In the genomic region with DNA sequence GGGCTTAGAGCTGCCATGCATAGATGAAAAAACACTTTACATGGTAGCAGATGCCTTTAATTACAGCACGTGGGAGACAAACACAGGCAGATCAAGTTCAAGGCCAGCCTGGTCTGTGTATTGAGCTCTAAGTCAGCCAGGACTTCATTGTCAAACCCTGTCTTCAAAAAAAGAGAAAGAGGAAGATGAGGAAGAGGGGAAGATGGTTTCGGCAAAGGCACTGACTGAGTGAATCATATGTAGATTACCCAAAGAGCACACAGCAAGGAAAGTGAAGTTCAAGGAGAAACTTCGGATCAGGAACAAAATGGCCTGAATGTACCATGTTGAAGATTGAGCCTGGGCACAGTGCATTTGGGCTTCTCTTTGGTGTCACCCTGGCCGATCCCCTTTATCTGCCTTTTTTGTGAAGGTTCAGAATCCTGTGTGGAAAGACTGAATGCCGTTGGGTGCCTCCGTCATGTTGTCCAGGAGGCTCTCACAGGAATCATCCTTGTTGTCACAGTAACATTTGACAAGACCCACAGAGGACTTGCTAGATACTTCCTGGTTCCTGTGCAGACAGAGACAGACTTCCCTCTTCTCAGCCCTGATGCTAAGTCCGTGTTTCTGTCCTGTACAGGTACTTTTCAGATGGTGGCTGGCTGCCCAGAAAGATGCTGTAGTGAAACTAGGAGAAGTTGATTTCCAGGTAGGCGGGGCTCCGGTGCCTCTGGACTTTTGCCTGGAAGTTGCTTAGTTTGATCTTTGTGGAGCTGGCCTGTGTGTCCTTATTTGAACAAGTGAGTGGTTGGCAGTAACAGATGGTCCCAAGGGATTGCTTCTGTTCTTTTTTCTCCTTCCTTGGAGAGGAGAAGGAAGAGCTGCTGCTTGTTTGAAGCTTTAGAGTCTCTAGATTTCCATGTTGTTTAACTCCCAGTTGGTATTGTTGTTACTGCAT, we compare ENCODE assay signal across 8 mouse cellular contexts.
DNase-seq lines count a peak whose midpoint lies in the region; ATAC-seq and TF ChIP-seq lines count a peak whose summit lies in the region.
"Had no signal": no experiment of that assay in that cellular context is flagged by ENCODE, and none has a peak within 500 bp of the region (broad histone marks: within the 10 kb centered on the region; RNA-seq: fewer than 3 reads in every experiment).

No protein-coding gene starts in this region.

- peaks cover 3% of the 10 kb centered on the region; the same call in 1 of the 2 replicates for H3K4me1 ChIP-seq in liver, postnatal 0 days (ENCODE audit: insufficient read depth)
- peaks cover 10% of the 10 kb centered on the region for H3K4me1 ChIP-seq in liver, embryonic 12.5 days
- H3K4me1 ChIP-seq in lung, adult 2 months (ENCODE audit: control insufficient read depth, insufficient read depth, low read length) = no peaks in the 10 kb centered on the region
- no peaks in the 10 kb centered on the region for H3K4me1 ChIP-seq in stomach, postnatal 0 days (replicated peaks; ENCODE audit: control insufficient read depth, insufficient read depth)
- 0 out of 2 replicates have a peak, but pooled peaks cover 5% of the 10 kb centered on the region for H3K4me1 ChIP-seq in forebrain, embryonic 15.5 days
- no peaks in the 10 kb centered on the region for H3K4me1 ChIP-seq in hindbrain, embryonic 16.5 days (ENCODE audit: control insufficient read depth, insufficient read depth, low read depth, low read length)

- 66% methylated on average over 9 of the region's 9 CpGs for WGBS in liver, postnatal 0 days (ENCODE audit: insufficient replicate concordance)
- WGBS in liver, embryonic 12.5 days (ENCODE audit: insufficient replicate concordance) = 70% methylated on average over 9 of the region's 9 CpGs
- 67% methylated on average over 9 of the region's 9 CpGs for WGBS in lung, adult 2 months
- 69% methylated on average over 9 of the region's 9 CpGs for WGBS in stomach, postnatal 0 days
- WGBS in forebrain, embryonic 15.5 days = 89% methylated on average over 9 of the region's 9 CpGs
- 89% methylated on average over 9 of the region's 9 CpGs for WGBS in hindbrain, embryonic 16.5 days

- no peak overlapping the region for H3K9ac ChIP-seq in liver, postnatal 0 days (replicated peaks)
- no peak overlapping the region for H3K9ac ChIP-seq in liver, embryonic 12.5 days
- no peak overlapping the region for H3K9ac ChIP-seq in stomach, postnatal 0 days (ENCODE audit: low read length)
- no peak overlapping the region for H3K9ac ChIP-seq in forebrain, embryonic 15.5 days (replicated peaks)
- no peak overlapping the region for H3K9ac ChIP-seq in hindbrain, embryonic 16.5 days (ENCODE audit: low read depth, low read length)

- TF ChIP-seq EP300 in liver, postnatal 0 days (IDR thresholded peaks at IDR 0.05; ENCODE audit: low read depth) = no peak
- no peak for TF ChIP-seq EP300 in stomach, postnatal 0 days (optimal IDR thresholded peaks at IDR 0.05)

- no peak overlapping the region for H3K4me3 ChIP-seq in liver, postnatal 0 days (ENCODE audit: low read depth, low read length)
- no peak overlapping the region for H3K4me3 ChIP-seq in liver, embryonic 12.5 days
- no peak overlapping the region for H3K4me3 ChIP-seq in lung, adult 2 months (replicated peaks; ENCODE audit: extremely low read depth, low read depth, low read length)
- no peak overlapping the region for H3K4me3 ChIP-seq in stomach, postnatal 0 days (ENCODE audit: low read depth, low read length)
- no peak overlapping the region for H3K4me3 ChIP-seq in forebrain, embryonic 15.5 days
- no peak overlapping the region for H3K4me3 ChIP-seq in hindbrain, embryonic 16.5 days (ENCODE audit: low read length)
- H3K4me3 ChIP-seq: erythroblast, embryonic 14.5 days had no signal

- no peak overlapping the region for H3K4me2 ChIP-seq in liver, postnatal 0 days (ENCODE audit: low read depth, low read length)
- no peak overlapping the region for H3K4me2 ChIP-seq in liver, embryonic 12.5 days
- H3K4me2 ChIP-seq in stomach, postnatal 0 days (replicated peaks; ENCODE audit: low read depth) = no peak overlapping the region
- H3K4me2 ChIP-seq in forebrain, embryonic 15.5 days (replicated peaks) = no peak overlapping the region
- H3K4me2 ChIP-seq in hindbrain, embryonic 16.5 days (ENCODE audit: low read length) = no peak overlapping the region

- ATAC-seq in liver, postnatal 0 days = no peak
- no peak for ATAC-seq in liver, embryonic 12.5 days
- peak; percentile 48 to 67; a peak in 2 of 4 replicates for ATAC-seq in hematopoietic stem cell, adult 5-6 weeks (replicated peaks in 1 of 2; ENCODE audit: insufficient read depth in 1 of 2, low FRiP score in 2 of 2, low TSS enrichment in 1 of 2, low read depth in 1 of 2, poor library complexity in 2 of 2, severe bottlenecking in 2 of 2)
- peak; percentile 54; the same call in 1 of the 2 replicates for ATAC-seq in stomach, postnatal 0 days (ENCODE audit: low FRiP score, low TSS enrichment)
- no peak for ATAC-seq in forebrain, embryonic 15.5 days (replicated peaks)
- no peak for ATAC-seq in hindbrain, embryonic 16.5 days

- no peak overlapping the region for H3K27ac ChIP-seq in liver, postnatal 0 days (ENCODE audit: low read depth)
- no peak overlapping the region for H3K27ac ChIP-seq in liver, embryonic 12.5 days
- H3K27ac ChIP-seq in stomach, postnatal 0 days (replicated peaks) = no peak overlapping the region
- H3K27ac ChIP-seq in forebrain, embryonic 15.5 days (replicated peaks) = no peak overlapping the region
- no peak overlapping the region for H3K27ac ChIP-seq in hindbrain, embryonic 16.5 days (ENCODE audit: low read depth, low read length)

- H3K9me3 ChIP-seq in liver, postnatal 0 days (ENCODE audit: low read length) = no peaks in the 10 kb centered on the region
- no peaks in the 10 kb centered on the region for H3K9me3 ChIP-seq in liver, embryonic 12.5 days (replicated peaks)
- H3K9me3 ChIP-seq in stomach, postnatal 0 days (ENCODE audit: control insufficient read depth, low read length) = no peaks in the 10 kb centered on the region
- H3K9me3 ChIP-seq in forebrain, embryonic 15.5 days = no peaks in the 10 kb centered on the region
- no peaks in the 10 kb centered on the region for H3K9me3 ChIP-seq in hindbrain, embryonic 16.5 days (ENCODE audit: control insufficient read depth, low read length)

- no peaks in the 10 kb centered on the region for H3K27me3 ChIP-seq in liver, postnatal 0 days (ENCODE audit: insufficient read depth, low read length)
- no peaks in the 10 kb centered on the region for H3K27me3 ChIP-seq in liver, embryonic 12.5 days (replicated peaks)
- no peaks in the 10 kb centered on the region for H3K27me3 ChIP-seq in stomach, postnatal 0 days (ENCODE audit: control insufficient read depth, insufficient read depth, low read length)
- no peaks in the 10 kb centered on the region for H3K27me3 ChIP-seq in forebrain, embryonic 15.5 days
- H3K27me3 ChIP-seq in hindbrain, embryonic 16.5 days (replicated peaks; ENCODE audit: control insufficient read depth, insufficient read depth, low read length) = no peaks in the 10 kb centered on the region

- peak; percentile 49 for DNase-seq in liver, postnatal 0 days
- DNase-seq in lung, adult 2 months = peak; percentile 33
- peak; percentile 72 for DNase-seq in stomach, postnatal 0 days (ENCODE audit: low spot score)

- no peaks in the 10 kb centered on the region for H3K36me3 ChIP-seq in liver, postnatal 0 days (replicated peaks; ENCODE audit: insufficient read depth, low read length)
- H3K36me3 ChIP-seq in liver, embryonic 12.5 days = no peaks in the 10 kb centered on the region
- H3K36me3 ChIP-seq in stomach, postnatal 0 days (ENCODE audit: control insufficient read depth, insufficient read depth, low read length) = no peaks in the 10 kb centered on the region
- H3K36me3 ChIP-seq in forebrain, embryonic 15.5 days = no peaks in the 10 kb centered on the region
- H3K36me3 ChIP-seq in hindbrain, embryonic 16.5 days (ENCODE audit: control insufficient read depth, insufficient read depth, low read length) = no peaks in the 10 kb centered on the region

- TF ChIP-seq CTCF in liver, postnatal 0 days (IDR thresholded peaks at IDR 0.05; ENCODE audit: low read depth) = no peak
- no peak for TF ChIP-seq CTCF in lung, adult 2 months (IDR thresholded peaks at IDR 0.05; ENCODE audit: insufficient read depth, low read length)
- no peak for TF ChIP-seq CTCF in stomach, postnatal 0 days (IDR thresholded peaks at IDR 0.05; ENCODE audit: low read depth)

- no peak for TF ChIP-seq POLR2A in lung, adult 2 months (IDR thresholded peaks at IDR 0.05; ENCODE audit: borderline replicate concordance, extremely low read depth, low read depth, low read length)

Comparison
In these comparisons a context has a peak if more than half of its experiments do, and no peak if none do; other contexts are left out.
1. ATAC-seq: peak in hematopoietic stem cell, adult 5-6 weeks (2 of 2) and stomach, postnatal 0 days (single experiment); none in liver, postnatal 0 days (single experiment), liver, embryonic 12.5 days (single experiment), forebrain, embryonic 15.5 days (single experiment) and hindbrain, embryonic 16.5 days (single experiment).
2. Peak in every context shown above with its lines, with median percentiles within 50 percentile points of each other: DNase-seq.